Mouse (Mus musculus) CD4-positive naive resting alpha-beta T cell, adult 76 days (primary cell): Measurements from ENCODE around the gene Ndc1. TPM values are rescaled to one million over a fixed set of nuclear protein-coding genes. Genes with fewer than 3 reads are reported as not detected.

ENCODE experiments used
- total RNA-seq: library from RNA; stranded (reverse); gene quantifications from one replicate; pipeline ENCODE4 v1.2.4, GENCODE M21; 2023

The Ndc1 gene
- total RNA-seq, result 9.5 TPM

GRCm38 (mm10) chr4:107367567-107368314 is at the start of gene Ndc1:
TSS of gene Ndc1 (plus strand) at chr4:107367784.

GRCm38 (mm10) chr4:107434356-107435237 is 67.0 kb downstream of the Ndc1 start, which contains the start of gene Glis1:
TSS of gene Glis1 (plus strand) at chr4:107434591.

Other genes starting within 250 kb of the Ndc1 start
- 120 TPM for gene Tmem59, start 189.4 kb upstream of the Ndc1 start, total RNA-seq
- gene Tceanc2, start 188.7 kb upstream of the Ndc1 start, total RNA-seq, result 38.0 TPM
- 0.53 TPM for gene Ldlrad1, start 158.6 kb upstream of the Ndc1 start, total RNA-seq
- gene Lrrc42, start 114.3 kb upstream of the Ndc1 start, total RNA-seq, result 43.9 TPM
- 24.9 TPM for gene Hspb11, start 114.2 kb upstream of the Ndc1 start, total RNA-seq
- gene Dio1, start 60.6 kb upstream of the Ndc1 start, total RNA-seq, result not detected
- 37.3 TPM for gene Yipf1, start 53.4 kb upstream of the Ndc1 start, total RNA-seq
- 1.2 TPM for gene Glis1, start 66.8 kb downstream of the Ndc1 start, total RNA-seq